Mouse (Mus musculus) 3T3-L1 (cell line): ENCODE measurements around the gene Stat5a.

Experiments
- DNase-seq: peaks from one replicate; pipeline ENCODE4 v3.0.0-alpha.2; 2015; ENCODE audit warnings: low read depth, low spot score

Gene Stat5a

DNA sequence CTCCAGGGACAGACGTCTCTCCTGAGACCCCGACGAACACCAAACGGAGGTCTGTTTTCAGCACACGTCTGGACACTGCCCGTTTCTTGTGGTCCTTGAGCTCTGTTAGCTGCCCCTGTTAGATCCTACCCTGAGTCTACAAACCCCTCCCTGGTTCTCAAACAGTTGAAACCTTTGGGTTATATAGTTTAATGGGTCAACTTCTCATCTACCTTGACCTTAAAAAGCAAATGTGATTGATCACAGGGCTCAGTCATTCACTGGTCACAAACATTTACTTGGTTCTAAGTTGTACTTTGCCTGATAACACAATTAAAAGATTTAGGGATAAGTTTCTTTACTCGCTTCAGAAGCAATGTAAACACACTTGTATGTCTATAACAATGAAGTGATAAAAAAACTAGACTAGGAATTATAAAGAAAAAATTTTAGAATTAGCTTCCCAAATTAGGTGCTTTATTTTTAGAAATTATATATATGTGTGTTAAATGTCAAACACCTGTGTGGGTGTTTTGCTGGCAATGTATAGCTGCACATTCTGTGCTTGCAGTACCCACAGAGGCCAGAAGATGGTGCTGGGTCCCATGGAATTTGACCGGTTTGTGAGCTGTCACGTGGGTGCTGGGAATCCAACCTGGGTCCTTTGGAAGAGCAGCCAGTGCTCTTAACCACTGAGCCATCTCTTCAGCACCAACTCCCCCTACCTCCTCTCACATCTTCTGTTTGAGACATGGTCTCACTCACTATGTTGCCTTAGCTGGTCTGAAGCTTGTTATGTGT is 22.0 kb upstream of the Stat5a start:
- no peak for DNase-seq

- DNase-seq: no peak
These were observed 20.3 kb upstream of the Stat5a start for GRCm38 (mm10) chr11:100838894-100839293.

- no peak for DNase-seq
These were observed 19.6 kb upstream of the Stat5a start for GRCm38 (mm10) chr11:100839523-100839922.

- no peak for DNase-seq
These were observed 18.3 kb upstream of the Stat5a start for GRCm38 (mm10) chr11:100840866-100841265.

GRCm38 (mm10) chr11:100842025-100842424 is 17.1 kb upstream of the Stat5a start:
- no peak for DNase-seq

DNA sequence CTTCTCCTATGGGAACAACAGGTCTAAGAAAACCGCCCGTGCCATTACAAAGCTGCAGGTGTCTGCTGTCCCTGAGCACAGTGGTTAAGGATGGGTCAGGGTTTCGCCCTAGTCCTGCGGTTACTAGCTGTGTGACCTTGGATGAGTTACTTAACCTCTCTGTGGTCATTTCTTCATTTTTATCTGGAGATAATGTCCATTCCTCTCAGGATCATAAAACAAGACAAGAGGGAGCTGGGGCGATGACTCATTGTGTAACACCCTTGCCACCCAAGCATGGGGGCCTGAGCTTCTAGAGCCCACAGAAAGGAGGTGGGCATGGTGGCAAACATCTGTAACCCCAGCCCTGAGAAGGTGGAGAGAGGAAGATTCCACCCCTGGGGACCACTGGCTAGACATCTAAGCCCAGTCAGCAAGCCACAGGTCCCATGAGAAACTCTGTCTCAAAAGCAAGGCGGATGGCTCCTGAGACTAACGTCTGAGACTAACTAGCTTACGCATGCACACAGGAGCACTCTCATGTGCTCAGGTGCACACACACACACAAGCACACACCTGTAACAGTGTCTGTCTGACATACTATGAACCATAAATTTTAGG is 16.0 kb upstream of the Stat5a start:
- no peak for DNase-seq

- no peak for DNase-seq
These were observed 15.0 kb upstream of the Stat5a start for GRCm38 (mm10) chr11:100844121-100844520.

DNA sequence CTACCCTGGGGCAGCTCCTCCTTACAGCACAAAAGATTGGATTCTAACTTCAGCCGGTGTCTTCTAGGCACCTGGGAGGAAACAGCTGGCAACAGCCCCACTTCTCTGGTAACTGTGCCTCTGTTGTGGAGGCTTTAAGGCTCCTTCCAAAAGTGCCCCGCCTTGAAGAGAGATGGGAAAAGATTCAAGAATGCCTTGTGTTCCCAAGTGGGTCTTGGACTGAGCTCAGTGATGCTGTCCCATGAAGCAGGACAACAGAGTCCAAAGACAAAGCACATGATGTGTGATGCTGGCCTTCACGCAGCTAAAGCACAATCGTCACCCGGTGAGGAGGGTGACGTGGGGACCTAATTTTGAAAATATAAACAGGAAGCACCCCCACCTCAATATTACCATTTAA is 13.4 kb upstream of the Stat5a start:
- DNase-seq: no peak

DNA sequence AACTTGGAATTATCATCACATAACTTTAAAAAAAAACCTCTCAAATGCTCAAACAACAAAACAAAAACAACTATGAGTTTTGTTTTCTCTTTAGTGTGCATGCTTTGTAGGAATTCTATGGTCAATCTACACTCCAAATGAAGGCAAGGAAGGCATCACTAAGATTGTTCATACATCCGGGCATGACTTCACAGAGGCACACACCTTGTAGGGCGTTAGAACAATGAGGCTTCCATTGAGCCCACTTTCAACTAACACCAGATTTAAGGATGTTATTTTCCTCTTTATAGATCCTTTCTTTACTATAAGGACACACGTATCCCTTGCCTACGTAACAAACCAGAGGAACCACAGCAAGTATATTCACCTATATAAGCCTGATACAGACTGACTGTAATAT is 11.6 kb upstream of the Stat5a start:
- DNase-seq: no peak

DNA sequence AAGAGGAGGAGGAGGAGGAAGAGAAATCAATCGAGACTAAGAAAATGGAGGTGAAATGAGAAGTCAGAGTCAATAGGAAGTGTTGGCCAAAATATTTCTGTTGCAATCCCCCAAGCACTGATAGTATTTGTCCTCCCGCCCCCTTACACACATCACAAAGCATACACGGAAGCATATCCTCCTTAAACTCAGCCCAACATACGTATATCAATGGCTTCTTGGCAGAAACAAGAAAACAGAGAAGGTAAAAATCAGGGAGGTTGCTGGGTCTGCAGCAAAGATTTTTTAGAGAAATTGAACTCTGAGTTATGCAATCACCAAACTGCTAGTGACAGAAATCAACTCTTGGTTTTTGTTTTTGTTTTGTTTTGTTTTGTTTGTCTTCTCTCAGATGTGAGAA is 11.1 kb upstream of the Stat5a start:
- DNase-seq: no peak

GRCm38 (mm10) chr11:100848789-100849379 is 10.3 kb upstream of the Stat5a start:
- no peak for DNase-seq

GRCm38 (mm10) chr11:100849456-100850037 is 9.6 kb upstream of the Stat5a start:
- DNase-seq: no peak

GRCm38 (mm10) chr11:100850038-100850777 is 8.9 kb upstream of the Stat5a start, which contains the start of gene Stat5b:
Gene Stat5b (minus strand): TSS chr11:100850724.
- DNase-seq: peak; percentile 46

GRCm38 (mm10) chr11:100850778-100851528 is 8.2 kb upstream of the Stat5a start:
- peak; percentile 74 for DNase-seq

GRCm38 (mm10) chr11:100852088-100852487 is 7.1 kb upstream of the Stat5a start:
- no peak for DNase-seq

DNA sequence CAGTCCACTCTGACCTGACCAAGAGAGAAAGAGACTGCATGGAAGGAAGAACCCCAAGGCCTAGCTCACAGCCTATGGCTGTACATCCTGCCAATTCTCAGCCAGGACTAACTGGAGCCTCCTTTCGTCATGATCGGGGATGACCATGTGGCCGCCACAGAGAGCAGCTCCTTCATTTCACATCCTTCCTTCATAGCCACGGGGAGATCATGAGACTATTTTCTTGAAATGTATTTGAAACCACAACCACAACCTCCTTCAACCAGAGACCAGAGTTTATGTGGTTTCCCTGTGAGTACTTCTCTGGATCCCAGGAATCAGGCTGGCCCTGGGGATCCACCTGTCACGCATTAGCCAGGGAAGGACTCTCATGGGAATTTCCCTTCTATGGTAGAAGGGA is 6.1 kb upstream of the Stat5a start:
- DNase-seq: no peak

DNA sequence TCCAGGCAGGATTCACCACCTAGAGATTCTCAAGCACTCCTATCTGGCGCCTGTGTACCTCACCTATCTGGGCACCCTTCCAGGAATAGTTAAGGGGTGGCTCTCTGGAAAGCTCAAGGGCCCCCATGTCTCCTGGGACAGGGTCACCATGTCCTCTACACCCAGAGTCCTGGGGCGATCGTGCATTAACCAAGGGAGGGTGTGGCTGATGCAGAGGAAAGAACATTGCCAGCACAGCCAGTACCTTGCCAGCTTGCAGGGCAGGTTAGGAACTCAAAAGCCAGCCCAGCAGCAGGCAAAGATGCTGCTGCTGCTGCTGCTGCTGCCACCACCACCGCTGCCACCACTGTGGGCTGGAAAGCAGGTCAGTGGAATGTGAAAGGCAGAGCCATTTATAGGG is 4.9 kb upstream of the Stat5a start:
- no peak for DNase-seq

DNA sequence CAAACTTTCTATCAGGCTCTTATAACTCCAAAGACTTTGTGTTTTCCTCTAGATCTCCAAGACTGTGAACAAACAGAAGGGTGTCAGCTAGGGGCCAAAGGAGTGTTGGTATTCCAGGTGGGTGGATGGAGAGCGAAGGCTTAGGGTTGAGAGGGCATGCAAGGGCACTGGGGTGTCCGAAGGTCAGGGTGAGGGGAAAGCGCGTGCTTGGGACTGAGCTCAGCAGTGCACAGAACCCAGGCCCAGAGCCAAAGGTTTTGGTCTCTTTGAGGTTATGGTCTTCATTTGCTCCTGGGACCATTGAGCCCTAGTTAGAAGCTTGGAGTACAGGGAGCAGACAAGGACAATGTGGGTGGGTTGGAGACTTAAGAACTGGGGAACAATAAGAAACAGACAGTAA is 4.0 kb upstream of the Stat5a start:
- DNase-seq: no peak

- DNase-seq: no peak
These were observed 1.2 kb upstream of the Stat5a start for GRCm38 (mm10) chr11:100857960-100858359.

- DNase-seq: peak; percentile 33
These were observed 476 bp downstream of the Stat5a start for GRCm38 (mm10) chr11:100859579-100860075.
